Mouse (Mus musculus) adrenal gland, adult 2 months (tissue): ENCODE data around the gene Rab24. TPM values are rescaled to one million over a fixed set of nuclear protein-coding genes. Genes with fewer than 3 reads are reported as not detected.
A peak's percentile ranks its signal among the peaks of the same experiment; 100 is the strongest.

Experiments
- DNase-seq: peaks from one replicate; pipeline ENCODE4 v3.0.0; 2021
- long read RNA-seq: library from polyadenylated mRNA; stranded (forward); transcript quantifications from one replicate; pipeline ENCODE4 v2.0.0, GENCODE M21; 2021
- polyA plus RNA-seq: library from polyadenylated mRNA; depleted of rRNA; stranded (reverse); fragments of >200 nt; gene quantifications from 2 replicates; pipeline ENCODE4 v1.2.3, GENCODE M21; 2012; rRNA removed
- total RNA-seq, 2 experiments: library from RNA; stranded (reverse); gene quantifications; 2 replicates each; pipeline ENCODE4 v1.2.3; 2021

Rab24 gene
- total RNA-seq = 10 to 100 TPM; 39.3 to 70.0 TPM
- polyA plus RNA-seq = 91.7 and 105 TPM in 2 replicates
- long read RNA-seq, transcript Rab24-201 (8 exons, 1,168 nt) = major isoform, 66 of 82 reads
- long read RNA-seq, partial matches to known transcripts = 3 of 82 reads
- long read RNA-seq, other reads (novel, unspliced or antisense) = 12 of 82 reads

DNA sequence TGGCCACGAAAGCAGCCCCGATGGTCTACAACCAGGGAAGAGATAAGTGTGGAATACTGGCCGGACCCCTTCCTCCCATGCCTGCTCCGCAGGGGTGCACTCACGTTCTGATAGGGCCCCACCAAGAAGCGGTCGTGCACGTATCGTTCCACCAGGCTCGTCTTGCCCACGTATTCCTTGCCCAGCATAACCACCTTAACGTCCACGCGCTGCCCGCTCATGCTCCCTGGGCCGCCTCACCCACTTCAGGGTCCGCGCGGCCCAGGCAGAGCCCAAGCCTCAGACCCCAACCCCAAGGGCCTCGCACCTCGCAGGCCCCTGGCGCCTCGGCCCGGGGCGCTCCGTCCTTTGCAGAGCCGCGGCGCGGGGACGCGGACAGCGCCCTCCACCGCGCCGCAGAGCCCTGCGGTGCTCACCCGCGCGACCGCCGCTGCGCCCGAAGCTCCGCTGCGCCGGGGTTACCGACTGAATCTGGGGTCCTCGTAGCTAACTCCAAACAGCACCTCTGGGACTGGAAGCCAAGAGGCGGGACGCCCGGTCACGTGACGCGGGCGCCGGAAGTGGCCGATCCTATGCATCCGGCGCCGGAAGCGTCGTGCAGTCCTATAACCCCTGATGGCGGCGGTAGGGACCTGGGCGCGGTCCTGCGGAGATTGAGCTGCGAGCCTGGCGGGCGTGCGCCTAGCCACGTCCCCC lies at the start of gene Rab24:
TSS of gene Rab24 (minus strand) at position 513 of the 696 bp plus-strand sequence.
- peak; percentile 92 for DNase-seq

DNA sequence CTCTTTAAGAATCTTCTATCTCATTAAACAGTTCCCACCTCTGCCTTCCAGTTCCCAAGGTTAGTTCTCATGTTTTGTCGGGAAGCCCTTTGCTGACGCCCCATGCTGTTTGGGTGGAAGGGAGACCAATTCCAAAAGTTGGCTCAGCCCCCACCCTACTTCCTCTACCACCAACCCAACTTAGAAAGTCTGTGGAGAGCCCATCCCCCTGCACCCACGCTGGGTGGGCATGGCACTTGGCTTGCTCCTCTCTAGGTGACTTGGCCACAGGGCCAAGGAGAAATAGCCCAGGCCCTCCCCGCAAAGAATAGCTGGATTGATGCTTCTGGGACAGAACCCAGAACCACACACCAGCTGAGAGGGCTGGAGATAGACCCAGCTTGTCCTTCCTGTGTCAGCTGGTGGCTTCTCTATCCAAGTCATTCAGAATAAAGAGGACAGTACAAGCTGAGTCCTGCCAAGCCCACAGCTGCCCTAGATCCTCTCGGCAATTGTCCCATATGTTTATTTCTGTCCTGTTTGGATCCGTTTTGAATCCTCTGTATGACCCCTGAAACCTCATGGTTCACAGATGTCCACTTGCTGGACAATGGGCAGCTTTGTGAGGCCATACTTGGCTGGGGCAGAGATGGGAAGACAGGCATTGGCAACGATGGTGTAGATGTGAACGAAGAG lies 49.4 kb upstream of the Rab24 start:
- DNase-seq = no peak

DNA sequence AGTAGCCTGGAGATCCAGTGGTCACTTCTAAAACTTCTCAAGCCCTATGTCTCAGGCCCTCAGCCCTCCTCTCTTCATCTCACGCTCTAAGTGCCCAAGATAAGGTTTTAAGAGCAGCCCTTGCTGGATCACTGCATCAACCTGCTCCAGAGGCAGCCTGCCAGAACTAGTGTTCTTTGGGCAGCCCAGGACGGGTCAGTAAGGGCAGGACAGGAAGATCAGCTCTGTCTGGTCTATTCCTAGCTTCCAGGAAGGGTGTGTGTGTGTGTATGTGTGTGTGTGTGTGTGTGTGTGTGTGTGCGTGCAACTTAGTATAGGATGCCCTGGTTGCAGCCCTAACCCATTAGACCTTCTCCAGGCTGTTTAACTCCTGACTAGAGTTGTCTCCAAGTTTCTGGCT lies 48.5 kb upstream of the Rab24 start:
- DNase-seq = no peak

DNA sequence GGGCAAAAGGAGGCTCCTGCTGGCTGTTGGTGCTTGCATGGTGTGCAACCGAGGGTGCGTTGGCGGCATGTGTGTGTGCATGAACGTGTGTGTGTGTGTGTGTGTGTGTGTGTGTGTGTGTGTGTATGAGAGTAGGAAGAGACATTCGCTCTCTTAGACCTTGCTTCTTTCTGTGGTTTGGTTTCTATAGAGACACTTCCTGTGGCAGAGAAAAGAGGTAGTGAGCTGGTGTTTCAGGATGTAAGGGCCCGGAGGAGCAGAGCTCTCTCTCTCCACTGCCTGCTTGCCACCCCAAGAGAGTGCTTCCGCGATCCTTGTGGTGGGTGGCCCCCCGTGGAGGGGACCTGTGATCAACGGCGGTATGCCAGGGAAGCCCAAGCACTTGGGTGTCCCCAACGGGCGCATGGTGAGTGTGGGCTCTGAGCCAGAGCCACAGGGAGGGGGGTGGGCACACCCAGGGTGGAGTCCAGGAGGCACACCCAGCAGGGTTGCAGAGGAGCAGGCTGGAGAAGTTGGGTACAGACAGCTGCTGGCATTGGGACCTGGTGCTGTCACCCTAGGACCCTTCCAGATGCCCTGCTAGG lies 47.9 kb upstream of the Rab24 start, which contains the start of gene Rgs14:
TSS of gene Rgs14 (plus strand) at position 202 of the 584 bp plus-strand sequence.
- no peak for DNase-seq

DNA sequence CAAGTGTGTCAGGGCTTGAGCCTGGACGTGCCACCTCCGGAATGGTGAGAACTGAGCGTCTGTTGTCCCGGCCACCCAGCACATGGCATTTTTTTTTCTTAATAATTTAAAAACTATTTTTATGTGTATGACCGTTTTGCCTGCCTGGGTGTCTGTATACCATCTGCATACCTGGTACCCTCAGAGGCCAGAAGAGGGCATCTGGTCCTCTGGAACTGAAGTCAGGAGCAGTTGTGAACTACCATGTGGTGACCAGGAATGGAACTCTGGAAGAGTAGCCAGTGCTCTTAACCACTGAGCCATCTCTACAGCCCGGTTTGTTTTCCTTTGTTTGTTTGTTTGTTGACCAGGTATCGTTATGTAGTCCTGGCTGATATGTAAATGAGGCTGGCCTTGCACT lies 46.7 kb upstream of the Rab24 start:
- DNase-seq = no peak

DNA sequence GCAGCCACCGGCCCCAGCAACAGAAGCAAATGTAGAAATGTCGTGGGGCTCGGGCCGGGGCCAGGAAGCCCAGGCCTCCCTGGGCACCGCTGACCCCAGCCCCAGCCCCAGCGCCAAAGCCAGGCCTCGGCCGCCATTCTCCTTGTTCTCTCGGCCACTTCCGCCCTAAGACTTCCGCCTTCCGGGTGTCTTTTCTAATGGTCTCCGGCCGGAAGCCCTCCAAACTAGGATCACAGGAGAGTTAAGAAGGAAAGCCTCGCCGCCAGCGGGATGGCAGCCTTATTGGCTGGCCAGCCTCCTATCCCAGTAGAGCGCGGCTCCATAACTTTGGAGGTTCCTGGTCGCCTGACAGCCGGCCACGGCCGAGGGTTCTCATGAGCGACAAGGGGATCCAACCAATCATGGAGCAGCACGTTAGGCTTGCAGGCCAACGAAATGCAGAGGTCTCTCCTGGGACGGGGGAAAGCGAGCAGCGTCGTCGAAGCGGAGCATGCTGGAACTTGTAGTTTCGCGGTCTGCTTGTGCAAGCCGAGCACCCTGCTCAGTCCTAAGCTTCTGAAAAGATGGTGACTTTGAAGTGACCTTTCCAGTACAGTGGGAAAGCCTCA lies 40.8 kb upstream of the Rab24 start, which contains the start of gene Lman2:
TSS of gene Lman2 (minus strand) at position 331 of the 608 bp plus-strand sequence.
- peak; percentile 98 for DNase-seq

DNA sequence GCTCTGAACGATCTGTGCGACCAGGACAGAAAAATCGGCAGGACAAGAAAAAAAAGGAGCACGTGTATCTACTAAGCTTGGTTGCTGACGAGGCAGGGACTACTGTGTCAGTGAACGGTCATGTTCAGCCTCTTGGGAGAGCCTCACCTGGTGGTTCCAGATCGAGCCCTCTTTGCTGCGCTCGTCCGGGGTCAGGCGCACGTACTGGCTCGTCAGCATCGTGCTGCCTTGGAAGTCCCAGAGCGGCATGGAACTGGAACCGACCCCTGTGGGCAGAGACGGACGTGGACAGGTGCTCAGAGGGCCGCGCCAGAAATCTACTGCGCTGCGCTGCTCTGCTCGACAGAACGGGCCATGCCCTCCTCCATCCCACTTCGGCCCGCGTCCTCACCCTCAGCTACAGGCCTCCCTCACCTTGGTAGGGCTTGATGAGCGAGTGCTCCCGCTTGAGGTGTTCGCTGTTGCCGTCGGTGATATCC lies 40.3 kb upstream of the Rab24 start:
- no peak for DNase-seq

DNA sequence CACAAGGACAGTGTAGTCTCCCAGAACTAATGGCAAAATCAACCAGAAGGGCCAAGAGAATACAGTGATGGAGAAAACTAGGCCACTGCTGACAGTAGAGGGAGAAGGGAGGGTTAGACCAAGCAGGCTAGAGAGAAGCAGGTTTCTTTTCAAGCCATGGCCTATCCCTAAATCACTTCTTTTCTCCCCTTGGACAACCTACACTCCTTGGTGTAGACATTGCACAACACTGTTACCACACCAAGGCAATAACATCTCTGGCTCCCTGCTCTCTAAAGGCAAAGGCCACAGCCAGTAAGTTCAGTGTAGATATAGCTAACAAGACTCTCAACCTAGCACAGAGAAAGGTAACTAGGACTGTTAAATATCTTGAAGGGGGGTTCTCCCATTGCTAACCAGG lies 39.4 kb upstream of the Rab24 start:
- no peak for DNase-seq

DNA sequence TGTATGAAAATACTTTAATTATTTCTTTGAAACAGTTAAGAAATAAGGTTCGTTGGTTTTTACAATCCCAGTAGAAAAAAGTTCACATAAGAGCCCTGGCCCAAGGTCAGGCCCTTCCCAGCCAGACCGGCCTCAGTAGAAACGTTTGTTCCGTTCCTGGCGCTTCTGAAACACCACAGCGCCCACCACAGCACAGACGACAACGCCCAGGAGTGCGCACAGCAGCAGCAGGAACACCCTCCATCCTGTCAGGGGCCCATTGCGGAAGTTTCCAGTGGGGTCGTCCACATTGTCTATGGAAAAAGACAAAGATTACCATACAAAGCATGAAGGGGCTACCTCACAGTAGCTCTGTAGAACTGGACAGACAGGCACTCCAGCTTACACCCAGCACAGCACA lies 25.0 kb upstream of the Rab24 start:
- DNase-seq = no peak

DNA sequence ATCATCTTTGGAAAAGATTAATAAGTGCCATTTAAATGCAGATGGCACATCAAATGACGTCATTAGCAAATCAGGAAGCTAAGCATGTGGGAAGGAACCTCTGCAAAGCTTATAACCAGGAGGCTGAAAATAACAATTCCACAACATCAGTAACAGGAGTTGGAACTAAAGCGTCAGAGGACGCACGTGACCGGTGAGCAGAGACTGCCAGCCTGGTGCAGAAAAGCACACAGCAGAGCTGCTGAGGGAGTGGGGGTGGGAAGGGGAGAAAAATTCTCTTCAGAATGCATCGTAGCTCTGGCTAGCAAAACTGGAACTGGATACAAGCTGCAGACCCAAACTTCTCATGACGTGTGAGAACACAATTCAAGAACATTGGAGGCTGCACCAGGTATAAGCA lies 22.5 kb upstream of the Rab24 start:
- no peak for DNase-seq

DNA sequence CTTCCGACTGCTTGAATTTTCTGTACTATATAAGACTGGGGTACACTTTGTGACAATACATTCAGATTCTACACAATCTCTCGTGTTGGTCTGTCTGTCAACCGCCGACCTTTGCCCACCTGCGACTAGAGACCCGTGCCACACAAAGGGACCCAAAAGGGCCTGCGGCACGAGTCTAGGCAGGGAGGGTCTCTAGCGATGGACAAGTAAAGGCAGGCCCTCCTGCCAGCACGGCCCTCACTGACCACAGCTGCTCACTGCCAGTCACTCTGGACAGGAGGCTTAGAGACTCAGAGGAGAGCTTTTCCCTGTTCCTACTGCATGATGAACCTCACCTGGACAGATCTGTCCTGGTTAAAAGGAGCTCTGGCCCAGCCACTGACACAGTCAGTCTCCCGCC lies 20.7 kb upstream of the Rab24 start:
- no peak for DNase-seq

DNA sequence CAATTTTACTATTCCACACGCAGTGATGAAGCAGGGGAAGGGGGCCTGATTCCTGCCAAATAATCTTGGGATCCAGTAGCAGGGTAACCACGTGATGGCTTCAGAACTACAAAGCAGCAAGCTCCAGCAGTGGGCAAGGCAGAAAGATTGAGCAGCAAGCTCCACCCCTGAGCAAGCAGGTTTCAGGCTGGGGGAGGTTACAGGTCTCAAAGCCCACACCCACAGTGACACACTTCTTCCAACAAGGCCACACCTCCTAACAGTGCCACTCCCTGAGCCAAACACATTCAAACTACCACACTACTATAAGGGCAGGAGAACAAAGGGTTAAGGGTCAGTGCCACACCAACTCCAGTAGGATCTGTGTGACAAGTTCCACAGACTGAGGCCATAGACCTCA lies 17.5 kb upstream of the Rab24 start:
- no peak for DNase-seq

DNA sequence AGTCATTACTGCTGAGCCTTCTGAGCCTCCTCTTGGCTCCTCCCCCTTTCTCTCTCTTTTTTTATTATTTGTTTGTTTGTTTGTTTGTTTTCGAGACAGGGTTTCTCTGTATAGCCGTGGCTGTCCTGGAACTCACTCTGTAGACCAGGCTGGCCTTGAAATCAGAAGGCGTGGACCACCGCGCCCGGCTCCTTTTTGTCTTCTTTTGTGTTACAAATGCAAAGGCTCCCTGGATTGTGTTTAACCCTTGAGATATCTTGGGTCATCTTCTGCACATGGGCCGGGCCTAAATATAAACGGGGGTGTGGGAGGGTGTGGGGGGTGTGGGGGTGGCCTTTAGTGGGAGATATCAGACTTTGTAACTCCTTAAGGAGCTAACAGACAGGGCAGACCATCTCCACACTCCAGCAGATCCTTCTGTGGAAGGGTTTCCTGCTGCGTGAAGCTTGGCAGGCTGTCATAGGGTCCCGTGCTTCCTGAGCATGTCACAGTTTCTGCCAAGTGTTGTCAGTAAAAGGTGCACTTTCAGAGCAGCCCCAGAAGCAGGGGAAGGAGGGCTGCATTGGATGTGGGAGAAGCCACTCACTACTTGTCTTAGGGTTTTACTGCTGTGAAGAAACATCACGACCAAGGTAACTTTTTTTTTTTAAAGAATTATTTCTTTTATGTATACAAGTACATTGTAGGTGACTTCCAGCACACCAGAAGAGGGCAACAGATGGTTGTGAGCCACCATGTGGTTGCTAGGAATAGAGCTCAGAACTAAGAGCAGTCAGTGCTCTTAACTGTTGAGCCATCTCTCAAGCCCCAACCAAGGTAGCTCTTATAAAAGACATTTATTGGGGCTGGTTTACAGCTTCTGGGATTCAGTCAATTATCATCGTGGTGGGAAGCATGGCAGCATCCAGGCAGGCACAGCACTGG lies 16.6 kb upstream of the Rab24 start:
- DNase-seq = no peak

DNA sequence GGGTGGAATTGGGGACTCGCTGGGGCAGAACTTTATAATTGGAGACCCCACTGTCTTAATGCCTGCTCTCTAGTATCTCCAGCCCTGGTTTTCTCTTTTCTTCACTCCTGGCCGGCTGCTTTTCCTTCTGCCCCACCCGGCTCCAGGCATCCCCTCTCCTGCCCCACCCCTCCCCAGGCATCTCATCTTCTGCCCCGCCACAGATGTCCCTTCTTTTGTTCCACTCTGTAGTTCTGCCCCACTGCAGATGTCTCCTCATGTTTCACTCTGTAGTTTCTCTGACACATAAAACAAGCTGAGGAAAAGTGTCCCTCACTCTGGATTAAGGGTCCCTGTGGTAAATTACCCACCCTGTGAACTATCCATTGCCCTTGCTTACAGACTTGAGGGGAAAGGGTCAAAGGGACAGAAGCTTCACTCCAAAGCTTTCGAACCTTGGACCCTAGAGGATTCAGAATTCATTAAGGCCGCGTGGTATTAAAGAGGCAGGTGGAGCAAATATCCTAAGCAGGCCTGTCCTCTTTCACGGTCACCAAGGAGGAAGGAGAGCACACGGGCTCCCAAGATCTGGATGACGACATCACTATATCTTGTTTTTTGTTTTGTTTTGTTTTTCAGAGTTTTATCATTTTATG lies 15.7 kb upstream of the Rab24 start:
- no peak for DNase-seq

DNA sequence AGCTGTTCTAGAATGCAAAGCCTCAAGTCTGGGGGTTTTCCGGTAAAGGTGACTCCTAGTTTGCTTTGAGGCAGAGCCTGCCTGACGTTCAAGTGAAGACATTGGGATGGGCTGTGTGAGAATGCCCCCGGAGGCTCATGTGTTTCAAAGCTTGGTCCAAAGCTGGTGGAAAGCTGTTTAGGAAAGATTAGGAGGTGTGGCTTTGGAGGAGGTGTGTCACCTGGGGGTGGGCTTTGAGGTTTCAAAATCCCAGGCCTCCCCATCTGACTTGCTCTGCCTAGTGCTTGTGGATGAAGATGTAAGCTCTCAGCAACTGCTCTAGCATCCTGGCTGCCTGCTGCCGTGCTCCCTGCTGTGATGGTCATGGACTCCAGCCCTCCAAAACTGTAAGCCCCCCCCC lies 14.0 kb upstream of the Rab24 start:
- no peak for DNase-seq

DNA sequence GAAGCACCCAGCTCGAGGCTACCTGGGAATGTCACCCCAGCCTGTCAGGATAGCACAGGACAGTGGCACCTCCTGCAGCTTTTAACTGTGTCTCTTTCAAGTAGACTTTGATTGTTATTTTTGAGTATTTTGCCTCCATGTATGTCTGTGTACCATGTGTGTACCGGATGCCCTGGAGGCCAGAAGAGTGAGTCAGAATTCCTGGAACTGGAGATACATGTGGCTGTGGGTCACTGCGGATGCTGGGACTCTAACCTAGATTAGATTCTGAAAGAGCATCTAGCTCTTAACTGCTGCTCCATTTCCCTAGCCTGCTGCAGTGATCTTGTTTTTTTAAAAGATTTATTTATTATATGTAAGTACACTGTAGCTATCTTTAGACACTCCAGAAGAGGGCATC lies 10.6 kb upstream of the Rab24 start:
- DNase-seq = no peak

DNA sequence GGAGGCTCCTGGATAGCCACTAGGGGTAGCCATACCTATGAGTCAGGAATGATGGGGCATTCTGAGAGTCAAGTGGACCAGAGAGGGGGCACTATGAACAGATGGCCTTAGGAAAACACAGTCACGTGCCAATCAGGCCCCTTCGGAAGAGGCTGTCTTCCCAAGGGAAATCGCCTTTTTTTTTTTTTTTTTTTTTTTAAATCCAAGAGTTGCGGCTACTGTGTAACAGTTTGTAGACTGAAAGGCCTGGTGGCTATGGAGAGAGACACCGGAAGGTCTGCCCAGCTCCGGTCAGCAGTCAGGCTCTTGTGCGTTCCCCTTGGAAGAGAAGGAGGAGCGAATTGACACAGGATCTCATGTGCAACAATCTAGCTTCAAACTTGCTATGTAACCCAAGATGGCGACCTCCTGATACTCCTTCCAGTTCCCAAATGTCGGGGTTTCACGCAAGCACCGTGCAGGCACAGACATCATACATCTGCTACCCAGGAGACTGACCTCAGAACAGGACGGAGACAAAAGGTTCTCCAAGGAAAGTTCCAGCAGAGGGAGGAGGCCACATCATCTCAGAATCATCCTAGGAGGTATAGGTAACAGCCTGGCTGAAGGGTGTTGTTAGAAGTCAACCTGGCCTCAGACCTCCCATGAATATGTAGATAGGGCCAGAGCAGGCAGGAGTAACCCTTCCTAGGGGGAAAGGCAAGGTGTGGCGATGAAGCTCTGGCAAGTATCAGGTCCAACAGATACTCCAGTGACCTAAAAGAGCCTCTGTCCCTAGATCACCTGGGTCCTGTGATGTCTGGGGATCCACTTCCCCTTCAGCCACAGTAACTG lies 9.0 kb upstream of the Rab24 start:
- no peak for DNase-seq

DNA sequence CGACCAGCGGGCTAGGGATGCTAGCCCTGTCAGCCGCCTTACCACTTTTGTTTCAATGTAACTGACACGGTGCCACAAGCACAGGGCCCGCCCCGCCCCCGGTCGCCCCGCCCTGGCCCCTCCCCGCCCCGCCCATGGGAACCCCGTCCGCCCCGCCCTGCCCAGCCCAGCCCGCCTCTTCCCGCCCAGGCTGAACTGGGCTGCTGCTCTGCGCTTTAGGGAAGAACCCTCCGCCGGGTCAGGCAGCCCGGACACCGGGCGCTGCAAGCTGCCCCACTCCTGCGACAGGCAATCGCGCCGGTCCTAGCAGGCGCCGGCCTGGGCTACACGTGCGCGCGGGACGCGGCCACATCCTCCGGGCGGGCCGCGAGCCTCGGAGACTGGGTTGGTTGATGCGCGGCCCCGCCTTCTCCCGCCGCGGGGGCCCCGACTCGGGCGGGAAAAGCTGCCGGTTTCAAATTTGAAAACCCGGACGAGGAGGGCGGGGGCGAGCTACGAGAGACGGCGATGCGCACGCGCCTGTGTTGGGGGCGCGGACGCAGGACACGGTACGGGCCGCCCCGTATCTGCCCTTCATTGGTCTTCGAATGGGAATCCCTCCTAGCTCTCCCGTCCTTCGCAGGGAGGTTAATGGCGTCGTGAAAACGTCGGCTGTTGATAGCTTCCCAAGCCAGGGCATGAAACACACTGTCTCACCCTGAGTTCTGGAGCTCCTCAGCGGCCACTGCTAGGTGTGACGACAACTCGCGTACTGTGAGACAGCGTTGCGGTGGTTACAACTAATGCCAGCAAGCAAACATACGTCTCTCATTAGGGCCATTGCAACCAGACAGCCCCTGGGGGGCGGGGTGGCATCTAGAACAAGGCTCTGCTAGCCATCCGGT lies 8.2 kb upstream of the Rab24 start, which contains the start of gene Mxd3:
TSS of gene Mxd3 (minus strand) at position 141 of the 884 bp plus-strand sequence.
- DNase-seq = peak; percentile 91
